Mouse (Mus musculus): Measurements from ENCODE around the gene Sh3bp1.

DNA sequence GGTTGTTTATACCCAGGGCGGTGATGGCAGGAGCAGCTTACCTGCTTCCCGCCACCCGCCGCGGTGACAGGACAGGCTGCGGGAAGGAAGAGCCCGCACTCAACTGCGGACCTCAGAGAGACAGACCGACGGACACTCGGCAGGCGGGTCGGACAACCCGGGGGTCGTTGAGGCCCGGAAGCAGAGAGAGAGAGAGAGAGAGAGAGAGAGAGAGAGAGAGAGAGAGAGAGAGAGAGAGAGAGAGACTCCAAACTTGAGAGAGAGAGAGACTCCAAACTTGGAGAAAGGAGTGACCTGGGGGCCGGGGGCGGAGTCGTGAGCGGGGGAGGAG is 194 bp upstream of the Sh3bp1 start, which contains the start of gene Gm49510:
- TF ChIP-seq RAD21 (IDR thresholded peaks at IDR 0.05; ENCODE audit: low read depth, low read length): no peak
- TF ChIP-seq CTCF (IDR thresholded peaks at IDR 0.05 in 2 of 3, conservative IDR thresholded peaks at IDR 0.05 in 1 of 3; ENCODE audit: control insufficient read depth in 1 of 3, insufficient read depth in 1 of 3, low read depth in 2 of 3, low read length in 3 of 3, poor library complexity in 1 of 3, severe bottlenecking in 1 of 3): no peak
- TF ChIP-seq GABPA (IDR thresholded peaks at IDR 0.05; ENCODE audit: low read depth, low read length): no peak
- TF ChIP-seq TAL1 (IDR thresholded peaks at IDR 0.05; ENCODE audit: low read length): no peak
- TF ChIP-seq HCFC1 (IDR thresholded peaks at IDR 0.05; ENCODE audit: low read depth, low read length): no peak
- TF ChIP-seq MXI1 (IDR thresholded peaks at IDR 0.05; ENCODE audit: low read depth, low read length): no peak
